Mouse (Mus musculus) liver, adult 2 months (tissue): ENCODE data around the gene Cfl1. TPM values are rescaled to one million over a fixed set of nuclear protein-coding genes. Genes with fewer than 3 reads are reported as not detected.

ENCODE experiments used
- DNase-seq: peaks from one replicate; pipeline ENCODE4 v3.0.0-alpha.2; 2011; ENCODE audit warnings: low read depth, low spot score; ENCODE audit errors: extremely low read depth
- H3K27ac ChIP-seq: fragments of 200-500 bp; replicated peaks from 2 replicates; pipeline ENCODE4 v1.5.1; 2012; ENCODE audit warnings: low read depth, mild to moderate bottlenecking, control low read depth, inconsistent platforms, low read length; ENCODE audit not compliant: insufficient read depth
- H3K27me3 ChIP-seq: fragments of 200-500 bp; 2 replicates; pipeline ENCODE4 v1.6.1; 2012; ENCODE audit warnings: mild to moderate bottlenecking, moderate library complexity, low read length, inconsistent platforms; ENCODE audit not compliant: control insufficient read depth, insufficient read depth
- H3K36me3 ChIP-seq: fragments of 200-500 bp; 2 replicates; pipeline ENCODE4 v1.6.1; 2012; ENCODE audit warnings: low read length, inconsistent platforms; ENCODE audit not compliant: control insufficient read depth, insufficient read depth
- H3K4me1 ChIP-seq: fragments of 200-500 bp; 2 replicates; pipeline ENCODE4 v1.6.1; 2011; ENCODE audit warnings: low read length; ENCODE audit not compliant: control insufficient read depth, insufficient read depth
- H3K4me3 ChIP-seq: fragments of 200-500 bp; 2 replicates; pipeline ENCODE4 v1.5.1; 2011; ENCODE audit warnings: low read depth, mild to moderate bottlenecking, control low read depth, low read length, moderate library complexity; ENCODE audit not compliant: insufficient read depth
- H3K79me2 ChIP-seq: fragments of 200-500 bp; 2 replicates; pipeline ENCODE4 v1.6.1; 2012; ENCODE audit warnings: inconsistent platforms, mild to moderate bottlenecking, low read length, moderate library complexity; ENCODE audit not compliant: control insufficient read depth, insufficient read depth
- H3K9ac ChIP-seq: fragments of 200-500 bp; 2 replicates; pipeline ENCODE4 v1.6.1; 2012; ENCODE audit warnings: low read depth, mild to moderate bottlenecking, control low read depth, inconsistent platforms, low read length
- CTCF ChIP-seq: fragments of 200-500 bp; IDR thresholded peaks from 2 replicates; pipeline ENCODE4 v1.5.1; 2011; ENCODE audit warnings: low read depth, low read length, control low read depth
- POLR2A ChIP-seq: fragments of 200-500 bp; IDR thresholded peaks from 2 replicates; pipeline ENCODE4 v1.6.1; 2011; ENCODE audit warnings: low read length, control low read depth; ENCODE audit not compliant: insufficient read depth; ENCODE audit errors: extremely low read depth
- WGBS: fragments of 180-500 bp; shearing (Covaris S2); methylation state at CpG from one replicate; pipeline ENCODE4 v1.1.7; 2018; 5-methylcytosine and 5-hydroxymethylcytosine counted together
- polyA plus RNA-seq: library from polyadenylated mRNA; depleted of rRNA; stranded (reverse); fragments of >200 nt; gene quantifications from 2 replicates; pipeline ENCODE4 v1.2.3, GENCODE M21; 2012
- total RNA-seq: library from RNA; depleted of rRNA; stranded (reverse); fragments of >200 nt; gene quantifications from 2 replicates; pipeline ENCODE4 v1.2.3, GENCODE M21; 2014

The Cfl1 gene
- total and polyA plus RNA-seq, 2 experiments, result 122 to 177 TPM

- no peaks in the 10 kb centered on the region for H3K27me3 ChIP-seq
- peak within 1 kb of the TSS; percentile 2 for H3K27ac ChIP-seq
- TF ChIP-seq CTCF (no peak), POLR2A (0 out of 2 replicates have a peak, but pooled peaks have one; percentile 4)
- no peaks in the 10 kb centered on the region for H3K36me3 ChIP-seq
- peaks cover 9% of the 10 kb centered on the region for H3K4me1 ChIP-seq
- H3K79me2 ChIP-seq, result no peaks in the 10 kb centered on the region; the same call in 1 of the 2 replicates
- 3% methylated on average over 46 of the region's 47 CpGs for WGBS
- peak within 1 kb of the TSS; percentile 68 for H3K9ac ChIP-seq
- DNase-seq, result peak; percentile 97
- peak within 1 kb of the TSS; percentile 62 for H3K4me3 ChIP-seq
Observed at GRCm38 (mm10) chr19:5510031-5511026, 20.1 kb downstream of the Cfl1 start, which contains the start of gene Snx32. Gene Snx32, minus strand, starts transcription at chr19:5510538.

- Histone ChIP-seq H3K27ac (peak overlapping the region; percentile 2), H3K79me2 (no peaks in the 10 kb centered on the region; the same call in 1 of the 2 replicates), H3K27me3 (no peaks in the 10 kb centered on the region), H3K4me3 (peak overlapping the region; percentile 51), H3K36me3 (no peaks in the 10 kb centered on the region), H3K4me1 (peaks cover 9% of the 10 kb centered on the region), H3K9ac (peak overlapping the region; percentile 68)
- WGBS, result 38% methylated on average over 15 of the region's 15 CpGs
- TF ChIP-seq POLR2A (no peak), CTCF (no peak)
- no peak for DNase-seq
Observed at GRCm38 (mm10) chr19:5511074-5511632, 20.9 kb downstream of the Cfl1 start.

- WGBS, result 80% methylated on average over 12 of the region's 12 CpGs
- Histone ChIP-seq H3K4me1 (peaks cover 9% of the 10 kb centered on the region), H3K27ac (no peak overlapping the region), H3K36me3 (no peaks in the 10 kb centered on the region), H3K27me3 (no peaks in the 10 kb centered on the region), H3K79me2 (no peaks in the 10 kb centered on the region; the same call in 1 of the 2 replicates), H3K4me3 (no peak overlapping the region), H3K9ac (no peak overlapping the region)
- DNase-seq, result no peak
- TF ChIP-seq CTCF (no peak), POLR2A (no peak)
Observed at GRCm38 (mm10) chr19:5512091-5513004, 22.1 kb downstream of the Cfl1 start.

- WGBS, result 89% methylated on average over 3 of the region's 3 CpGs
- H3K27ac ChIP-seq, result no peak overlapping the region
- H3K79me2 ChIP-seq, result no peaks in the 10 kb centered on the region; the same call in 1 of the 2 replicates
- peaks cover 9% of the 10 kb centered on the region for H3K4me1 ChIP-seq
- DNase-seq, result no peak
- H3K27me3 ChIP-seq, result no peaks in the 10 kb centered on the region
- H3K4me3 ChIP-seq, result no peak overlapping the region
- no peak overlapping the region for H3K9ac ChIP-seq
- no peaks in the 10 kb centered on the region for H3K36me3 ChIP-seq
- TF ChIP-seq POLR2A (no peak), CTCF (no peak)
Observed at GRCm38 (mm10) chr19:5513005-5513349, 22.7 kb downstream of the Cfl1 start.
